Mouse (Mus musculus): ENCODE data around the gene Bbox1.

DNA sequence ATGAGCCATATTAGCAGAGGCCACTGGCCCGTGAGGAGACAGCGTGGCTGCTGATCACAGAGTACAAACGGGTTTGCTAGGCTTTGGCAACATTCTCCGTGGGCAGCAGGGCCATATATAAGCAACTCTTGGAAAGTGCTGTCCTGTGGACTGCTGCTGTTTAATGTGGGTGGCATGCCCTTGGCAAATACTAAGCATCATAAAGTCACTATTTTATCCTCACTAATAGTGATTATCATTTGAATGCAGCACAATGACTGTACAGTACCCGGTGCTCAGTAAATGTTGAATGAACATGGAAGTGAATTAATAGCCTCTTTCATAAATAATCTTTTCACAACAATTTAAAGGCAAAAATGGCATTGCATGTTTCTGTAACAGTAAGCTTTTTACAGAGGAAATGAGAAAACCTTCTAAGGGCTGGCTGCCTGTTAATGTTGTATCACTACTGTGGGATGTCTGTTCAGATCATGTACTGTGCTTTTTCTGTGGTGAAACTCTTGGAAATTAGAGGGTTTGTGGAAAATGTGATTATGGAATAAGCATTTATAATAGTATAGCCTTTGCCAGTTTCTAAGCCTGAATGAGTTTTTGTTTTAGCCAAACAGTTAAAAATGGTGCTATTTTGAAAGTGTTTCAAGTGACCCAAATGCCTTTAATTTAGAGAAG lies 39.1 kb upstream of the Bbox1 start:
- TF ChIP-seq CTCF (IDR thresholded peaks at IDR 0.05; ENCODE audit: low read depth) (no peak), EP300 (IDR thresholded peaks at IDR 0.05; ENCODE audit: low read depth) (no peak)
